Mouse (Mus musculus): ENCODE data around the gene Zfp324.
A peak's percentile ranks its signal among the peaks of the same experiment; 100 is the strongest.

Zfp324 gene

DNA sequence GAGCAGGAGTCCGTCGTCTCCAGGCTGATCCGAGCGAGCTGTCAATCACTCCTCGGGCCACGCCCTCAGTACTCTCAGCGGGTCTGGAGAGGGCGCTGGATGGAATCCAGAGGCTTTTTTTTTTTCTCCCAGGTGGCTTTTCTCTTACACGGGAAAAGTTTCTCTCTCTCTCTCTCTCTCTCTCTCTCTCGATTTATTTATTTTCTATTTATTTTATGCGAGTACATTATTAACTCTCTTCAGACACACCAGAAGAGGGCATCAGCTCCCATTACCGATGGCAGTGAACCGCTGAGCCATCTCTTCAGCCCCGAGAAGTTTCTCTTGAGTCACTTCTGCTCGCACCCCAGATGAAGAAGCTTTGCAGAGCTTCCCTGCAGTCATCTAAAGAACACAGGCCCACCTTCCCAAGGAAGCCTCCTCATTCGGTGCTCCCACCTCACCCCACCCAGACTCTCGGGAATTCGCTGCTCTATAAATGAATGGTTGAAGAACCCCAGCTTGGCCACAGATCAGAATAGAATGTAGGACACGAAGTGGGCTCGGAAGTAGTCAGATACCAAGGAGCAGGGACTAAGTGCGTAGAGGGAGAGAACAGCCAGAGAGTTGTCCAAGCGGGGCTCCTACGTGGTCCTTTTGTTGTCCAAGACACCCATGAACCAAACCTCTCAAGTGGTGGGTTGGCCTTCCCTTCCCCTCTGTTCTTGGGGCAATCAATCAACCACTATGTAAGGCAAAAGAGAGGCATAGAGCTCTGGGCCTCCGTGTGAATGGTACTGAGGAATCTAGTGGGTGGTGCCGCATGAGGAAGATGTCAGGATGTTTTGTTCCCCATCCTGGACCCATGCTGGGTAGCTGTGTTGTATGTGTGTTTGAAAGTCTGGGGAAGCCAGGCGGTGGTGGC lies 44.6 kb downstream of the Zfp324 start, which contains the start of gene Zbtb45:
Zbtb45 (minus strand) TSS at position 30 of the 904 bp plus-strand sequence.
- DNase-seq: peak in 1 of 2 experiments; percentile 38

GRCm38 (mm10) chr7:13013671-13014070 lies 48.0 kb downstream of the Zfp324 start:
- no peak for DNase-seq

- DNase-seq: no peak
These were observed 48.7 kb downstream of the Zfp324 start for GRCm38 (mm10) chr7:13014275-13014839.

DNA sequence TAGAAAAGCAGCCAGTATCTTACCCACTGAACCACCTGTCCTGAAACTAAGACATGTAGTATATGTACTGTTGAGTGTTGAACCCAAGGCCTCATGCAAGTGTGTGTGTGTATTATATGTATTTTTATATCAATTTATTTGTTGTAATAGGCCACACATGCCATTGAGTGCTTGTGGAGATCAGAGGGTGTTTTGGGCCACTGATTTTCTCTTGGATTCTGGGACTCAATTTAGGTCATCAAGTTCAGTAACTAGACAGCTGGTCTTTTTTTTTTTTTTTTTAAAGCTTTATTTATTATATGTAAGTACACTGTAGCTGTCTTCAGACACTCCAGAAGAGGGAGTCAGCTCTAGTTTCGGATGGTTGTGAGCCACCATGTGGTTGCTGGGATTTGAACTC lies 49.6 kb downstream of the Zfp324 start:
- no peak for DNase-seq

DNA sequence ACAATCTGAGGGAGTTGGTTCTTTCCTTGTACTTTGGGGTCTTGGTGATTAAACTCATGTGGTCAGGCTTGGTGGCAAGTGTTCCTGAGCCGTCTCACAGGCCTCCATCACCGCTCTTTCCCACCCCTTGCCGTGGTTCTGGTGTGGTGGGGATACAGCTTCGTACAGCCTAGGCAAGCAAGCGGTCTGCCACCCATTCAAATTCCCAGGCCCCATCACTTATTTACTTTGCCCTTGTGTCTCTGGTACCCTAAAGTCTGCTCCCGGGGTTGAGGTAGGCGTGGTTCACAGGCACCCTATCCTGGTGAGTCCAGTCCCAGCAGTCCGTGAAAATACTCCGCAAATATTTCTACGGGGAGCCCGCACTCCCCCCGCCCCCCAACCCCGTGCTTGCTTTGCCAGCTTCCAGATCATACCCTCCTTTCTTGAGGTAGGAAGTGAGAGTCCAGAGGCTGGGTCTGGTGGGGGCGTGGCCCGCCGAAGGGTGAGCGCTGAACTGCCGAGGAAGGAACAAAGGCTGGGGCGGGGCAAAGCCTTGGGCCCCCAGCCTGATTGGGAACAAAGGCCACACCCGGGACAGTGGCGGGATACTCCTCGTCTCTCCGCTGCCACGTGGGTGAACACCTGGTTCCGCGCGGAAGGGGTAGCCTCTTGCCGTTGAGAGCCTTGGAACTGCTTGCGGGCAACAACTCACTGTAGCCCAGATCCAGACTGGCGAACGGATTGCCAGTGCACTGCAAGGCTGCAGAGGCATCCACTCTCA lies 57.3 kb downstream of the Zfp324 start:
- DNase-seq: peak; percentile 67 to 80
